Mouse (Mus musculus): Measurements from ENCODE around the gene Dlgap1. TPM values are rescaled to one million over a fixed set of nuclear protein-coding genes. Genes with fewer than 3 reads are reported as not detected.
"Not testable (repeated sequence)": the region's sequence is repeated elsewhere in the genome, so short reads cannot be mapped to it uniquely, and the experiment has no call there.

Dlgap1 gene
- polyA plus RNA-seq, 1 experiment from 2014 or later = 0.50 TPM

DNA sequence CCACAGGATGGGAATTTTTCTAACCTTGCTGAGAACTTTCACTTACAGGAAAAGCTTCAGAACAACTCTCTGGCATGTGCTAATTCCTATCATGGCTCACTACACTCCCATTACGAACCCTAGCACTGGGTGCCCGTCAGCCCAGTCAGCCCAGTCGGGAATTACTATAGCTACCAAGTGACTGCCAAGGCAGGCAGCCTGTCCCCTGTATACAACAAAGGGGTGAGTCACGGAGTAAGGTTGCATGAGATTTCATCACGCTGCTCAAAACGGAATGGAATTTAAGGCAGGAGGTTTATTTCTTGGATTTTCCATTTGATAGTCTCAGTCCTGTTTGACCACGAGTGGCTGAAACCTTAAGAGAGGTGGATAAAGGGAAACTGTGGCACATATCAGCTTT lies 867.9 kb downstream of the Dlgap1 start:
- H3K27ac ChIP-seq = no peak overlapping the region
- H3K4me1 ChIP-seq (replicated peaks) = peaks cover 13% of the 10 kb centered on the region
- WGBS = 72% methylated on average over 7 of the region's 7 CpGs
- H3K36me3 ChIP-seq = no peaks in the 10 kb centered on the region
- H3K4me3 ChIP-seq = no peak overlapping the region
- H3K9me3 ChIP-seq (replicated peaks) = no peaks in the 10 kb centered on the region
- no peak overlapping the region for H3K4me2 ChIP-seq
- no peak for ATAC-seq (replicated peaks; ENCODE audit: insufficient number of reproducible peaks, insufficient read depth, low FRiP score, low read depth)
- peaks cover 5% of the 10 kb centered on the region for H3K27me3 ChIP-seq
- no peak overlapping the region for H3K9ac ChIP-seq

DNA sequence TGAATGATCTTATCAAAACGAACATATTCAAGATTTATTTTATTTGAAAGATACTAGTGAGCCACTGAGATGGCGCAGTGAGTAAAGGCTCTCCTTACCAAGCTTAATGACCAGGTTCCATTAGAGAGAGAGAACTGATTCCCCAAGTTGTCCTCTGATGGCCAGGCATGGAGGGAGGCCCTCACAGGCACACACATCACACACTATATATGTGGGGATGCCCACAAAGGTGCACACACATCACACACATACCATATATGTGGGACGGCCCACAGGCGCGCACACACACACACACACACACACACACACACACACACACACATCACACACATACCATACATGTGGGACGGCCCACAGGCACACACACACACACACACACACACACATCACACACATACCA lies 868.6 kb downstream of the Dlgap1 start:
- not testable (repeated sequence) for H3K4me3 ChIP-seq; H3K27ac ChIP-seq; H3K36me3 ChIP-seq; H3K9me3 ChIP-seq (replicated peaks); ATAC-seq (replicated peaks; ENCODE audit: insufficient number of reproducible peaks, insufficient read depth, low FRiP score, low read depth); H3K4me2 ChIP-seq; H3K9ac ChIP-seq; H3K27me3 ChIP-seq
- 92% methylated on average over 5 of the region's 6 CpGs for WGBS
- peaks cover 13% of the 10 kb centered on the region for H3K4me1 ChIP-seq (replicated peaks)

DNA sequence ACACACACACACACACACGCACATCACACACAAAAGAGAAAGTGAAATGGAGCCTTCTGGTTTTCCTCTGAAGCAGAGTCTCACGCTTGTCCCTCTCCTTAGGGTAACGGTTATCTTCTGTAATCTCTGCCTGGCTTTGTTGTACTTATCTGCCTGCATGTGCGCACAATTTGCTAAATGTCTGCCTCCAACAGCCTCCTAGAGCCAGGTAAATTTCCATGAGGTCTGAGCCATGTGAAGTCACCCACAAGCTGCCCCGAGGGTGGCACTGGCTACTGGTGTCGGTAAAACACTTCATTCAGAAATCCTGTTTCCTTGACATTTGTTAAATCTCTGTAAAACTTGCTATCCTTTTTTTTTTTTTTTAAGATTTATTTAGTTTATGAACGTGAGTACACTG lies 869.2 kb downstream of the Dlgap1 start:
- Histone ChIP-seq H3K27me3 (peaks cover 5% of the 10 kb centered on the region; the same call in 1 of the 2 replicates), H3K27ac (no peak overlapping the region), H3K4me1 (replicated peaks) (peaks cover 13% of the 10 kb centered on the region), H3K36me3 (peaks cover 5% of the 10 kb centered on the region), H3K9ac (no peak overlapping the region), H3K4me2 (no peak overlapping the region), H3K4me3 (no peak overlapping the region), H3K9me3 (replicated peaks) (no peaks in the 10 kb centered on the region)
- WGBS = 74% methylated on average over 7 of the region's 7 CpGs
- ATAC-seq (replicated peaks; ENCODE audit: insufficient number of reproducible peaks, insufficient read depth, low FRiP score, low read depth) = no peak

DNA sequence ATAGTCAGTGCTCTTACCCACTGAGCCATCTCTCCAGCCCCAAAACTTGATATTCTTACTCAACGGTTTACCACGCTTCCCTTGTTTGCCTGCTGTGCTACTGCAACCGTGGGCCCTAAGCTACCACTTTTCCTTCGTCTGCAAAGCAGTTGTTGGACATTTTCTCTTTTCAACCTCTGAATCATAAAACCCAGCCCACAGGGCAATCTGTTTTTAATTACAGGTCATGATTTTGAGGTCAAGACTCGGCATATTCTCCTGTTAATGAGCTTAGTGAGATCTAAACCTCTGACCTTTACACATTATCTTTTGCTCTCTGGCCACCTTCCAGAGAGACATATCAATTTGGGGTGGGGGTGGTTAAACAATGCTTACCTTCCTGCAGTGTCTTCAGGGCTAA lies 869.7 kb downstream of the Dlgap1 start:
- no peak overlapping the region for H3K4me2 ChIP-seq
- H3K4me3 ChIP-seq = no peak overlapping the region
- no peak for ATAC-seq (replicated peaks; ENCODE audit: insufficient number of reproducible peaks, insufficient read depth, low FRiP score, low read depth)
- H3K27ac ChIP-seq = no peak overlapping the region
- 76% methylated on average over 5 of the region's 5 CpGs for WGBS
- no peaks in the 10 kb centered on the region for H3K9me3 ChIP-seq (replicated peaks)
- peaks cover 2% of the 10 kb centered on the region; the same call in 1 of the 2 replicates for H3K27me3 ChIP-seq
- peaks cover 5% of the 10 kb centered on the region for H3K36me3 ChIP-seq
- peaks cover 13% of the 10 kb centered on the region for H3K4me1 ChIP-seq (replicated peaks)
- no peak overlapping the region for H3K9ac ChIP-seq

DNA sequence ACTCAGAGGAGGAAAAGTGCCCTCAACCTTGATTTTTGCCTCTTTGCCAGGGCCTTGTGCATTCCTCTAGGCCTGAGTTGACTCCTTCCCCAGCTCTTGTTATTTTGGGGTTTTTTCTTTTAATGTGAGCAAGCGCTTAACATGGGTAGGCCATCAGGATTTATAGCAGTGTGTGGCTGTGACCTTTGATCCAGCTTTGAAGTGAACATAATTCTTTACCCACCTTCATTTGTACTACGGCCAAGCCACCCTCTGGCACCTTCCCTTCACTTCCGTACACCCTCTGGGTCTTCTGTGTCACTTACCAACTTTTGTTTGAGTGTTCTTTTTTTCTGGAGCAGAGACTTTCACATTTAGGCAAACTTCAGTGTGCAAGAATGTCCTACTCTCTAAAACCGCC lies 874.4 kb downstream of the Dlgap1 start:
- Histone ChIP-seq H3K4me3 (no peak overlapping the region), H3K9me3 (replicated peaks) (no peaks in the 10 kb centered on the region), H3K36me3 (peaks cover 5% of the 10 kb centered on the region), H3K9ac (no peak overlapping the region), H3K4me2 (no peak overlapping the region), H3K27ac (no peak overlapping the region), H3K27me3 (no peaks in the 10 kb centered on the region), H3K4me1 (replicated peaks) (peaks cover 11% of the 10 kb centered on the region)
- no peak for ATAC-seq (replicated peaks; ENCODE audit: insufficient number of reproducible peaks, insufficient read depth, low FRiP score, low read depth)
- WGBS = 89% methylated on average over 4 of the region's 4 CpGs

DNA sequence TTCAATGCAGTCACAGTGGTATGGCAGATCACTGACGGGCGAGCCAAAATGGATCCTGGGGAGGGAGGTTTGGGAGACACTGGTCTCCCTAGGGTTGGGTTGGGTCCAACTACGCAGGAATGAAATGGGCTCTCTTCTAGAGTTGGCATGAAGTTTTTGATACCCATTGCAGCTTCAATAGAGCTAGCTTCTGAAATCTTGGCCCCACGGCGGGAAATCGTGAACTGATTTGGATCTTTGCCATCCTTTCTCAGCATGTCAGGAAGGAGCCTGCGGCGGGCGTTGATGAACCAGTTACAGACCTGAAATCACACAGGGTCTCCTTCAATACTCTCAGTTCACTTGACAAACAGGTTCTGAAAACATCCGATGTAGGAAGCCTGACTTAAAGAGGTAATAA lies 876.1 kb downstream of the Dlgap1 start:
- H3K27ac ChIP-seq = no peak overlapping the region
- 58% methylated on average over 10 of the region's 10 CpGs for WGBS
- H3K4me2 ChIP-seq = no peak overlapping the region
- peaks cover 11% of the 10 kb centered on the region for H3K4me1 ChIP-seq (replicated peaks)
- no peak for ATAC-seq (replicated peaks; ENCODE audit: insufficient number of reproducible peaks, insufficient read depth, low FRiP score, low read depth)
- H3K27me3 ChIP-seq = no peaks in the 10 kb centered on the region
- H3K36me3 ChIP-seq = peaks cover 5% of the 10 kb centered on the region
- no peak overlapping the region for H3K4me3 ChIP-seq
- H3K9ac ChIP-seq = no peak overlapping the region
- no peaks in the 10 kb centered on the region for H3K9me3 ChIP-seq (replicated peaks)

DNA sequence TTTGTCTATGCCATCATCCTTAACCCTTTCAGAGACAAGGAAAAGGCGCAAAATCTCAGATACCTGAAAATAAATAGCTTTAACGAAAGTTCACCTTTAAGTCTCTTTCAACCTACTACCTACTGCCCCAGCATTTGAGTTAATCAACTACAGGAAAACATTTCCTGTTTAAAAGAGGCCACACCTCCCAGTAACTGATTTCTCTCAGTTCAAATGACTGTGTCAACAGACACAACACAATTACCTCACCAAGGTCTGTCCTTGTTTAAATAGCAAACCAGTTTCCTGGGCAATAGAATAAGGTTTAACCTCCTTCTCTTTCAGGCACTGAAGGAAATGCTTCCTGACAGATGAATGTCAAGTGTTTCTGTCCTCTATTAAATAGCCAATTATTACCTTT lies 876.7 kb downstream of the Dlgap1 start:
- H3K4me3 ChIP-seq = no peak overlapping the region
- H3K27ac ChIP-seq = no peak overlapping the region
- no peaks in the 10 kb centered on the region for H3K27me3 ChIP-seq
- WGBS = 85% methylated on average over 2 of the region's 2 CpGs
- H3K4me1 ChIP-seq (replicated peaks) = peaks cover 11% of the 10 kb centered on the region
- H3K36me3 ChIP-seq = peaks cover 5% of the 10 kb centered on the region
- no peaks in the 10 kb centered on the region for H3K9me3 ChIP-seq (replicated peaks)
- H3K9ac ChIP-seq = no peak overlapping the region
- no peak for ATAC-seq (replicated peaks; ENCODE audit: insufficient number of reproducible peaks, insufficient read depth, low FRiP score, low read depth)
- H3K4me2 ChIP-seq = no peak overlapping the region

DNA sequence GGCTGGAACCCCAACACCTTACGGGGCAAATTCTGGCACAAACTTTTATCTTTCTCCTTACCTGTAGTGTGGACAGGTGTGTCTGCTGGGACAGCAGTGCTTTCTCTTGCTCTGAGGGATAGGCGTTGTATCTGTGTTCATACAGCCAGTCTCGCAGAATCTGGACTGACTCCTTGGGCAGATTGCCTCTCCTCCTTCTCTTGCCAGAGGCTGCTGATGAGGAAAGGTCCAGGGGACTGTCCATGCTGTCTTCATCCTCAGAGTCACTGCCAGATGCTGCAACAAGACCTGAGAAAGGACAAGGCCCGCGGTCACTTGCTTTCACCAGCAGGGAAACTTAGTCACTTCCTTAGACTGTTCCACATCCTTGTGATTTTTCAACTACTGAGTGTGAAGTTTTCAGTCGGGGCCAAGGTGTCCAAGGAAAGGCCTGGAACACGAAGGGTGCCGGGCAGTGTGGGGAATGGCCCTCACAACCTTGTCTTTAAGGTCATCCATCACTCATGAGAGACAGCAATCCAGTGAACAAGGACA lies 877.3 kb downstream of the Dlgap1 start:
- no peak overlapping the region for H3K4me2 ChIP-seq
- no peak overlapping the region for H3K9ac ChIP-seq
- H3K27ac ChIP-seq = no peak overlapping the region
- peaks cover 5% of the 10 kb centered on the region for H3K36me3 ChIP-seq
- H3K9me3 ChIP-seq (replicated peaks) = no peaks in the 10 kb centered on the region
- WGBS = 70% methylated on average over 8 of the region's 8 CpGs
- H3K27me3 ChIP-seq = no peaks in the 10 kb centered on the region
- ATAC-seq (replicated peaks; ENCODE audit: insufficient number of reproducible peaks, insufficient read depth, low FRiP score, low read depth) = no peak
- H3K4me1 ChIP-seq (replicated peaks) = peaks cover 11% of the 10 kb centered on the region
- H3K4me3 ChIP-seq = no peak overlapping the region

DNA sequence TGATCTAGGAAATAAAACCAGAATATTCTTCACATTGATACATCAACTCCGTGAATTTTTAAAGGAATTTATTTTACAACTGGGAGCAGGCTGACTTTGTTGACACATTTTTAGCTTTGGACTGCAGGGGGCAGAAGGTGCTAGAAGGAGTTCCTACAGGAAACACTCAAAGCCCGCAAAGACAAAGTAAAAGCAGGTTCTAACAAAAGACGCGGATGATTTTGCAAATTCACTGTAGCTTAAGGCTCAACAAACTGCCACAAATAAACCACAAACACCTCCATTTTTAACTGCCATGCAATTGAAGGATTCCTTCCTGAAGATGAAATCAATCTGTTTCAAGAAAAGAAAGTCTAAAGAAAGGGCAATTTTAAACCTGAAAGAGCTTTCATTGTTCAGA lies 878.2 kb downstream of the Dlgap1 start:
- peaks cover 5% of the 10 kb centered on the region for H3K36me3 ChIP-seq
- H3K4me1 ChIP-seq (replicated peaks) = peaks cover 11% of the 10 kb centered on the region
- no peak for ATAC-seq (replicated peaks; ENCODE audit: insufficient number of reproducible peaks, insufficient read depth, low FRiP score, low read depth)
- WGBS = 5% methylated on average over 4 of the region's 4 CpGs
- H3K9me3 ChIP-seq (replicated peaks) = no peaks in the 10 kb centered on the region
- no peak overlapping the region for H3K9ac ChIP-seq
- peak overlapping the region; percentile 21; the same call in 1 of the 2 replicates for H3K4me3 ChIP-seq
- no peaks in the 10 kb centered on the region for H3K27me3 ChIP-seq
- H3K27ac ChIP-seq = no peak overlapping the region
- H3K4me2 ChIP-seq = peak overlapping the region; percentile 98

DNA sequence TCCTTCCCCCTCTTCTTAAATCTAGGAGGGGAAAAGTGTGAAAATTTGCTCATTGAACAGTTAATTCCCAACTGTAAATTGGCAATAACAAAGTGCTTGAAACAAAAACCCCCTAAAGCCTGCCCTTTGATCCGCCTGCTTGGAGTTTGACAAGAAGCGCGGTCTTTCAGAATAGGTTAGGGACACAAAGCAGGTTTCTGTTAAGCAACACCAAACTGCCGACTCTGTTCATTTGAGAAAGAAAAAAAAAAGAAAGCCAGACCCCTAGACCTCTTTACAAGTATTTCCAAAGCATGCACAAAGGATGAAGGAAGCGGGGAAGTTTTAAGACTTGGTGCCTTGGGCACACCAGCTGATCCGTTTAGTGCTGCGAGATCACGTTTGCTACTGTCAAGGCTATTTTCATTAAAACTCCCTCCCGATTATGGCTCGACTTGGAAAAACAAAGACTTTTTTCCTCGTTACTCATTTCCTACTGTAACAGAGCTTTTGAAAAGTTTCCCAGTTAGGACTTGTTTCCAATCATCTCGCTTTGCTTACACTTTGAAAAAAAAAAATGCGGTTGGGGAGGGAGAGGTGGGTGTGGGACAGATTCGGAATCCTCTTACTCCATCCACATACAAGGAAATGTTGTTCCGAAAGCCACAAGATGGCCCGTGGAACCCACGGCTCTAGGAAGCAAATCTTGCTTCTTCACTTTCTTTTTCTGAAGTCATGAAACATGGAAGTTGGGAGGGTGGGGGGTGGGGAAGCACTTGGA lies 879.1 kb downstream of the Dlgap1 start:
- Histone ChIP-seq H3K4me2 (peak overlapping the region; percentile 98), H3K36me3 (peaks cover 1% of the 10 kb centered on the region; the same call in 1 of the 2 replicates), H3K9me3 (replicated peaks) (no peaks in the 10 kb centered on the region), H3K27me3 (no peaks in the 10 kb centered on the region), H3K4me3 (peak overlapping the region; percentile 83), H3K4me1 (replicated peaks) (peaks cover 11% of the 10 kb centered on the region), H3K9ac (peak overlapping the region; percentile 85), H3K27ac (peak overlapping the region; percentile 96)
- 4% methylated on average over 17 of the region's 17 CpGs for WGBS
- no peak for ATAC-seq (replicated peaks; ENCODE audit: insufficient number of reproducible peaks, insufficient read depth, low FRiP score, low read depth)

DNA sequence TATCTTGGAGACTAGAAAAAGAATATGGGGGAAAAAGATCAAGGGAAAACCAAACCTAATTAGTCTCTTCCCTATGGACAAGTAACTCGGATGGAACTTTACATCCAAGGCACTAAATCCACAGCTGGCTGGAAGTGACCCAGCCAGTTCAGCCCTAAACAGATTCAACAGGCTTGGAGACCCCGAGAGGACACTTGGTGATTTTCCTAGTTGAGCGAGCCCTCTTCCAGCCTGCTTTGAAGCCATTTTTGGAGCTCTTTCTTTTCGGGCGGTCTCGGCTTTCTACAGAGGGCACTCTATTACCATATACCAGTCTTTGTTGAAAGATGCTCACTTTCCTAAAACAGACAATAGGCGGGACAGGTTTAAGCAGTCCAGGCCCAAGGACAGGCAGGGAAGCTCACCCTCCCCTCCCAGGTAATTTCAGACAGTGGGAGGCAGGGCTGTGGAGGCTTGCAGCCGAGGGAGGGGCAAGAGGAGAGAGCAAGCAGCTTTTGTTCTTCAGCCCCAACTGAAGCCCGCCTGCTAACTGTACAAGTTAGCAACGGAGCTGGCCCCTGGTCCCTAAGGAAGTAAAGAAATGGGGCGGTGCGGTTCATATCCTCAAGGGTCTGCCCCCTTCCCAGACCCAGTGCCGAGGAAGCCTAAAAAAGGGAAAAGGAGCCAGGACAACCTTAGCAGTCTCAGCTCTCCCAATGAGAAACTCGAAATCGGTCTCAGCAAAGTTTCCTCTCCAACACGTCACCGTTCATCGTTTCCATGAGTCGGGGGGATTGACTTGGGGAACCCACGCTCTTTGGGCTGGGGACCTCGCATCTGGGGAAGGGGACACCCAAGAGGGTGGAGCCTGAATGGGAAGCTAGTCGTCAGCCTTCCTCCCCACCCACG lies 879.9 kb downstream of the Dlgap1 start:
- H3K9me3 ChIP-seq (replicated peaks) = no peaks in the 10 kb centered on the region
- peaks cover 11% of the 10 kb centered on the region for H3K4me1 ChIP-seq (replicated peaks)
- WGBS = under 1% methylated on average over 23 of the region's 23 CpGs
- peak overlapping the region; percentile 96 for H3K27ac ChIP-seq
- ATAC-seq (replicated peaks; ENCODE audit: insufficient number of reproducible peaks, insufficient read depth, low FRiP score, low read depth) = peak; percentile 32; the same call in 1 of the 2 replicates
- H3K4me2 ChIP-seq = peak overlapping the region; percentile 98
- peak overlapping the region; percentile 83 for H3K4me3 ChIP-seq
- no peaks in the 10 kb centered on the region for H3K27me3 ChIP-seq
- H3K9ac ChIP-seq = peak overlapping the region; percentile 85
- H3K36me3 ChIP-seq = no peaks in the 10 kb centered on the region

Measured in heart, embryonic 15.5 days (tissue).